Mouse (Mus musculus): ENCODE measurements at regions not wholly inside any gene's neighbourhood (a gene's known extent, or its start where the extent isn't known, plus 50 kb on each side); places are given as distances from the start of the nearest gene placed in this dataset.

GRCm38 (mm10) chr3:51092079-51093028 lies 131.9 kb upstream of the Noct start:
- no peak for TF ChIP-seq TAL1 (IDR thresholded peaks at IDR 0.05; ENCODE audit: low read length)
- TF ChIP-seq GATA1 (IDR thresholded peaks at IDR 0.05; ENCODE audit: low read length) = no peak

Measured in erythroblast, embryonic 14.5 days (primary cell).